Mouse (Mus musculus) cerebellum, adult 9-10 months (tissue): ENCODE measurements around the gene Dnah8.

Source experiments
- DNase-seq: peaks from one replicate; pipeline ENCODE4 v3.0.0; 2022

Dnah8 gene

DNA sequence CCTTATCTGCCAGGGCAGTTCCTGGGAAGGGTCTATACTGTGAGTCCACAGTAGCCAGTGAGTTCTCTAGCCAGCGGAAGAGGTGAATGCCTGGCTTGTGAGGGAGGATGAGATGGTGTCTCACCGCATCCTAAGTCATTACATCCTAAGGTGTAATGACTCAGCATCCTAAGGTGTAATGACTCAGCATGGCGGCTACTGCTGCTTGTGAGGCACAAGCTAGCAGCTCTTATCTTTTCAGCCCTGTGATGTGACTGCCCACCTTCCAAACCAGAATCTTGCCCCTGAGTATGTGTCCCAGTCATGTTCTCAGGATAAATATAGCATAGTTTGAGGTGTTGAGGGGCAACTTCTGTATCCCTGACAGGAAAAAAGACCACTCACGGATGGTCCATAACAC, 211.3 kb downstream of the Dnah8 start:
- no peak for DNase-seq

DNA sequence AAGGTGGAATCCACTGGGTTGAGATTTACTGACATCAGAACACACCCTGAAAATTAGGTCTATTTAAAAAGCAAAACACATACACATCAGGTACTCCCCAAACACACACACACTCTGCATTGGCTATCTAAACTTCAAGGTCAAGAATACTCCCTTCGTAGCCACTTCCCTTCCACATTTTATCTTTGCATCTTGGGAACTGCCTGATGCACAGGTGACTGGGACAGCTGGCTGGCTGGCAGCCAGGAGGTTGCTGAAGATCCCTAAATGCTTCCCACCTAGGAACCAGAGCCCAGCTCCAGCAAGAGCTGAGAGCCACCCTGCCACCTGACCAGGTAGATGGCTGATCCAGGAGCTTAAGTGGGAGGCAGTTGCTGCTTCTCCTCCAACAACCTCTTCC, 212.9 kb downstream of the Dnah8 start:
- no peak for DNase-seq

DNA sequence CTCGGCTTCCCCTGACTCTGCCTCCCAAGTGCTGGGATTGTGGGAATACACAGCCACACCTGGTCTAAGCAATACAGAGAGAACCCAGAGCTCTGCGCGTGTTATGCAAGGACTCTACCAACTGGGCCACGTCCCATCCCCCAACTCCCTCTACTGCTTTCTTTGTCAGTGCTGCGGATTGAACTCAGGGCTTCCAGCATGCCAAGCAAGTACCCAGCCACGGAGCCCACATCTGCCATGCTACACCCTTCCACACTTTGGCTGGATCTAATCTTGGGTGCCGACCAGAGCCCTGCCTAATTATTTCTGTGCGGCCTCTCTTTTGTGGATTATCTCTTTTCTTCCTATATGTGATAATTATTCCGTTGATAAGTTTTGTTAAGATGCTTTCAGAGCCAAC, 215.9 kb downstream of the Dnah8 start:
- DNase-seq, result no peak

DNA sequence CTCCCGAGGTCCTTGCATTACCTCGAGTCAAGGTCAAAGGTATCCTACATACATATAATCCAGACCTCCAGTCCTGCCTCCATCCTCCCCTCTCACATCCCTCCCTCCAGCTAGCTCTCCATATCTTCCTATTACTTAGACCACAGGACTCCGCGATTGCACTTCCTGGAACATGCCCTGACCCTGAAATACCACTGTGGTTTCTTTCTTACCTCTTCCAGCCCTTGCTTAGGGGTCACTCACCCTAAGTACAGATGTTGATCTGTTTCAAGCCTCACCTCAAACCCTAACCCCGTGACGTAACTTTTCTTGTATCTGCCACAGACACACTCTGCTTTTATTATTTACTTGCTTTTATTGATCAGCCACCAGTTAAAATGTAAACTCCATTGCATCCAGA, 218.2 kb downstream of the Dnah8 start:
- DNase-seq, result no peak

DNA sequence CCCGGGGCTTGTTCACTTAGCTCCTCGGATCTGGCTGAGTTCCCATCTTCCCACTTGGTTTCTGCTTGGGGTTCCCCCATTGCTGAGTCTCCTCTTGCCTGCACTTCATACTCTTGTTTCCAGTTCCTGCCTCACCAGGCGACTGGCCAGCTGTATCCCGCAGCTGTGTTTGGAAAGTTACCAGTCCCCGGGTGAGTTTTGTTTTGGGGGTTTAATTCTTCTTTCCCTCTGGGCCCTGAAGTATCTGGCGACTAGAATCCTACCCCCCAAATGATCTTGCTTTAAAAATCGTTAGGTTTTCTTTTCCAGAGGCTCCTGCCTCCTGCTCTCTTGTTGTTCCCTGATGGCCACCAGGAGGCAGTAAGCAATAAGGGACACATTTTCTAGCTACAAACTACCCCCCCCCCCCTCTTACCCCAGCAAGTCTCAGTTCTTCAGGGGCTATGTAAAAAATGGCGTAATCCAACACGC, 220.2 kb downstream of the Dnah8 start:
- peak; percentile 41 for DNase-seq

DNA sequence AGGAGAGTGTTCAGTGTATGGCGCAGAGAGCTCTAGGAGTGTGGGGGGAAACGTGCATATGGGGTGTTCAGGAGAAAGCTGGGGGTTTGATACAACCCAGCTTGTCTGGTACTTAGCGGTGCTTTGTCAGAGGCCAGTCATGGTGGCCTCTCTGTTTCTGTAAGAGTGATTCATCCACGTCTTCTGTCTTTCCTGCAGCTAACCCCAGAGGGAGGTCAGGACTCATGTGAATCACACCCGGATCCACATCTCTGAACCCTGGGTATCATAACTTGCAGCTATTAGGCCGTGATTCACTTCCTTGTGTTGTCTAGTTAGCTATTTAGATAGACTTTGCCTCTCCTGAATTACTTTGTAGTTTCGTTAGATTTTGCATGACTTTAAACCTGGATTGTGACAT, 223.3 kb downstream of the Dnah8 start:
- no peak for DNase-seq

DNA sequence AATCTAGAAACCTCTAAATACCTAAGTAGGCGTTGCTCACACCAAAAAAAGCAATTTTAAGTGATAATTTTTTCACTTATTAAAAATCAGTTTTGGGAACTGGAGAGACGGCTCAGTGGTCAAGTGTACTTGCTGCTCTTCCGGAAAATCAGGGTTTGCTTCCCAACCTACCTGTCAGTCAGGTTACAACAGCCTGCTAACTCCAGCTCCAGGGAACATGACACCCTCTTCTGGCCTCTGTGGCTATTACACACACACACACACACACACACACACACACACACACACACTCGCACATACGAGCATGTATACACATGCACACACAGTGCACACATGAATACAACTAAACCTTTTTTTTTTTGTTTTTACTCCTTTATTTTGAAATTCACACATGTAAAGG, 223.9 kb downstream of the Dnah8 start:
- no peak for DNase-seq

DNA sequence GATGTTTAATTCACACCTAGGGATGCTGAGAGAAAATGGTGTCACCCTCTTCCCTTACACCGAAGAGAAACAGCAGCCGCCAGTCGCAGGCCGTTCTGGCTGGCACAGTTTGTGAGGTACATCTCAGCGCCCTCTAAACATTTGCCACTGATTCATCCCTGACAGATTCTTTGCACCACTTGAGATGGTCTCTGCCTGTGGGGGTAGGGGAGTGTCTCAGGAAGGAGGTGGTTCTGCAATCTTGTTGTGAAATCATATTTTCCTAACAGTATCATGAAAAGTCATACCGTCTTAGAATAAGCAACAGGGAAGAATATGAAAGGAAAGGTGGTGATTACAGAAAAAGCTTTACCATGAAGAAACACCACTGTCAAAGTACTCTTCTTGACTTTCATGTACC, 224.7 kb downstream of the Dnah8 start:
- DNase-seq, result no peak

DNA sequence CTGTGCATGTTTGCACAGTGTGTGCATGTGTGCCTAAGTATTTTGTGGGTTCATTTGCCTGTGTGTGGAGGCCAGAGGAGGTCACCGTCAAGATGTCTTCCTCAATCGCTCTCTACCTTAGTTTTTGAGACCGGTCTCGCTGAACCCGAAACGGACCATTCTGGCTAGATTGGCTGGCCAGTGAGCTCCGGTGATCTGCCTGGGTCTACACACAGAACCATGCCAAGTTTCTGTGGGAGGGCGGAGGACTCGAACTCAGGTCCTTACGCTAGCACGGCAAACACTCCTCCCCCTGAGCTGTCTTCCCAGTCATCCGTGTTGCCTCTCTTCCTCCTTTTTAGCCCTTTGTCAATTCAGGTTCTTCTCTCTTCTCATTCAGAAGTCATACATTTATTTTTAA, 225.7 kb downstream of the Dnah8 start:
- DNase-seq, result no peak

DNA sequence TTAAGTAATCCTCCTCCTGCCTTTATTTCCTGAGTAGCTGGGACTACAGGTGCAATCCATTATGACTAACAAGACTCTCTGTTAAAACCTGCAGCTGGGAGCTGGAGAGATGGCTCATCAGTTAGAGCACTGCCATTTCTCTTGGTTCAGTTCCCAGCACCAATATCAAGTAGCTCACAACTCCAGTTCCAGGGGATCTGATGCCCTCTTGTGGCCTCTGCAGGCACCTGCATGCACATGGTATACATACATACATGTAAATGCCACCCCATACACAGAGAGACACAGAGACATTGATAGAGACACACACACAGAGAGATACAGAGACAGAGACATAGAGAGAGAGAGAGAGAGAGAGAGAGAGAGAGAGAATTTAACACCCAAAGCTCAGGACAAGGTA, 228.2 kb downstream of the Dnah8 start:
- no peak for DNase-seq

DNA sequence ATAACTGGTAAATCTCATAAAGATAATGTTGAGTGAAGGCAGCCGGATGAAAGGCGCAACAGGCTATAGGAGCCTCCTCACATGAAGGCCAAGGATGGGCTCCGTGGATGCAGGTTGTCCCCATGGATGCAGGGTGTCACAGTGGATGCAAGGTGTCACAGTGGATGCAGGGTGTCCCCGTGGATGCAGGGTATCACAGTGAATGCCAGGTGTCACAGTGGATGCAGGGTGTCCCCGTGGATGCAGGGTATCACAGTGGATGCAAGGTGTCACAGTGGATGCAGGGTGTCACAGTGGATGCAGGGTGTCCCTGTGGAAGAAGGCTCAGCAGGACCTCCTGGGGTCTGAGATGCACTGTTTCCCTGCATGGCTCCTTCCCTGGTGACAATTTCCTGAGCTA, 233.2 kb downstream of the Dnah8 start:
- no peak for DNase-seq

DNA sequence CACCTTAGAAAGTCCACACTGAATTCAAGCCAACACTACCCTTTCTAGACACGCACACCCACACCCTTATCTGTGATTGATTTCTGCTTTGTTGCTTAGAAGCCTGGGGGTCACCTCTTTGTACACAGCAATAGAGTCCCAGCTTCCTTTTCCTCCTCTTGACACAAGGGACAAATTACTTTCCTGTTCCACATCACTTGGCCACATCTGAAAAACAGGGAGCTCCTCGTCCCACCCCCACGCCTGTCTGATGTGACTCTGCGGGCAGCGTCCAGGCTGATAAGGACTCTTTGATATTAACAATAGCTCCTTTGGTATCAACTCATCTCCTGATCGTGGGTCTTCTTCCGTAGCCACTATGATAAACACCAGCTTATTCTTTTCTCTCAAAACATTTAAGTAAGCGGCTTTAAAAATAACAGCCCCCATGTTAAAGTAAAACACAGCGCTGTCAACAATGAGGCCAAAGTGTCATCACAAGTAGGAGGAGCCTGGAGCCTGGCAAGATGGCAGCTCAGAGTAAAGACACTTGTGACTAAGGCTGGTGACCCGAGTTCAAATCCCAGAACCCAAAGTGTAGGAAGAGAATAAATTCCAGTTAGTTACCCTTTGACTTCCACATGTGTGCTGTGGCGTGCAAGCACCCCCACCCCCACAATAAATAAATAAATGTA, 234.6 kb downstream of the Dnah8 start:
- no peak for DNase-seq

DNA sequence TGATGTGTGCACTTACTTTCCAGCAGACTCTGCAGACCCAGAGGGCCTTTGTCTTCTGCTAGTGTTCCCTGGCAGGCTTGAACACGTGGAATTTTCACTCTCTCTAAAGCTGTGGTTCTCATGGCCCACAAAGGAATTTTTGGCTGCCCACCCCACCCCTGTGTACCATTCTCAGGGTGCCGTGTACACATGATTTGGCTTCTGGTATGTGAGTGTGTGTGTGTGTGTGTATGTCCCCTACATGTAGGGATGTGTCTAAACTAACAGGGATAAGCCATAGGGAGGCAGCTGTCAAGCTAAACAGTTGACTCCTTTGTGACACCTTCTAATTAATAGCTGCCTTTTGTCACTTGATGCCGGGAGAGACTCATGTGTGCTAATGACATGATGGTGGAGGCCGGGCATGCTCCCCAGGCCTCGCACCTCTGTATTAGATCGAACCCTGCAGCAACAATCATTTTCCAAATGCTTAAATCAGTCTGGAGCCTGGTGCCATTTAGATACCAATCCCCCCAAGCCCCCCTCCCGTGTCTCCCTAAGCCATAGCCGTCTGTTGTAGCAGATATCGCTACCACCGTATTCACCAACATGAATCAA, 235.9 kb downstream of the Dnah8 start:
- no peak for DNase-seq

DNA sequence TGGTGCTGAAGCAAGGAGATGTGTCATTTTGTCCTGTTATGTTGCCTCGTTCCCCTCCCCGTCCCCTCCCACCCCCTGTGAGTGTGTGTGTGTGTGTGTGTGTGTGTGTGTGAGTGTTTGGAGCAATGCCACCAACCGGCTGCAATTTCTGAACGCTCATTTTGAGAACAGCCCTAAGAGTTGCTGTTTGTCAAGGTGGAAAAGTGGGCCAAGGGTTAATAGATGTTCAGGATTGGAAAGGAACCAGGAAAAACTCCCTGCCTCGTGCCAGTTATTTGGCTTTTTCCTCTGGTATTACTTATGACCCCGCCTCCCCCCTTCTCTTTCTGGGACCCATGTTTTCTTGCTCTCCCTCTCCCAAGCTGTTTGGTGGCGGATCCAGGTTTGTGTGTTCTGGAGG, 236.5 kb downstream of the Dnah8 start:
- no peak for DNase-seq

DNA sequence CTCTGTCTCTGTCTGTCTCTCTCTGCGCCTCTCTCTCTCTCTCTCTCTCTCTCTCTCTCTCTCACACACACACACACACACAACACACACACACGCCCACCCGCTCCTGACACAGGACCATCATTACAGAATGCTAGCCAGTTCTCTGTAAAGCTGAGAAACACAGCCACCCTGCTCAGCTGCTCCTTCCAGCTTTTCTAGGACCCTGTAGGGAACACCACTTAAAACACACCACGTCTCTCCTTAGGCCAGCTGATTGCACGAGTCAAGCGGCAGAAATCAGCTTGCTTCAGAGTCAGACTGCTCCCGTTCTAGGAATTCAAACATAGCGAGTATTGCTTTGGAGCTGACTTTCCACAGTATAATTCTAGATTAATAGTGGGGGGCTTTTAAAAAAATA, 242.1 kb downstream of the Dnah8 start:
- no peak for DNase-seq

DNA sequence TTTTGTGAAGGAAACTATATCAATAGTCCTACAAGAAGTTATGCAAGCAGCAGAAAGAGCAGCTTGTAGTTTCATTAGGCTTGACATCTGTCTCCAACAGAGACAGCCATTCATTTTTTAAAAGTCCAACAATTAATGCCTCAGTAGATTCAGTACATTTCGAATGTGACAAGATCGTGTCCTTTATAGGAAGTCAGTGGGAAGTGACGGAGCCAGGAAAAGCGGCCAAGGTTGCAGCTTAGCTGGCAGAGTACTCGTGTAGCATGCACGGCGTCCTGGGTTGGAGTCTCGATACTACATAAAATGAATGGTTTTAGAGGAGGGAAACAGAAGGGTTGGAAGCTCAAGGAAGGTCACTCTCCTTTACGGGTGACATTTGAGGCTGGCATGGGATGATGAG, 242.8 kb downstream of the Dnah8 start:
- peak; percentile 53 for DNase-seq

DNA sequence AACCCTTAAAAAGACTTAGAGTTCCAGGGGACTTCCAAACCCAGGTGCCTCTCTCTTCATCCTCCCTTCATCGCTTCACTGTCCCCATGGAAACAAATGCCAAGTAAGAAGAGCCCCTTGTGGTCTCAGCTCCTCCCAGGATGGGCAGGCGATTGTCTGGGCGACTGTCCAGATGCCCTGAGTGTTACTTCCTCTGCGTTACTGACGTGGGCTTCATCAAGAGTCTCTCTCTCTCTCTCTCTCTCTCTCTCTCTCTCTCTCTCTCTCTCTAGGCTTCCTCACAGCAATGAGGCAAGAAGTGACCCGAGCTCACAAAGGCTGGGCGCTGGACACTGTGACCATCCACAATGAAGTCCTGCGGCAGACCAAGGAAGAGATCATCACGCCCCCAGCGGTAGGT, 246.9 kb downstream of the Dnah8 start:
- no peak for DNase-seq

DNA sequence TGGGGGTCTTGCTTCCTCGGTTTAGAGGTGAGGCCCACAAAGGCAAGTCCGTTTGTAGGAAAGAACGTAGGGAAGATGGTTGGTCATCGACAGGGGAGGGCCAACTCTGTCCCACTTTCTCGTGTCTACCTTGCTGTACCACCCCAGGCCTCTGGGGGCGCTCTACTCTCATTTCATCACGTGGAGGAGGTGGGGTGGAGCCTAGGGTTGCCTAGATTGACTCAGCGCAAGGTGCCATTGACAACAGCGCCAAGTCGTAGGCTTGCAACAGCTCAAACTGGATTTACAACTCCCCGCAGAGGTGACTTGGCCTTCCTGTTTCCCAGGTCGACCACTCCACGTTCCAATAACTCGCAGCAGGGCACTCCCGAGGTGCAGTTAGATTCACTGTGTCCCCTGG, 250.1 kb downstream of the Dnah8 start:
- DNase-seq, result no peak

DNA sequence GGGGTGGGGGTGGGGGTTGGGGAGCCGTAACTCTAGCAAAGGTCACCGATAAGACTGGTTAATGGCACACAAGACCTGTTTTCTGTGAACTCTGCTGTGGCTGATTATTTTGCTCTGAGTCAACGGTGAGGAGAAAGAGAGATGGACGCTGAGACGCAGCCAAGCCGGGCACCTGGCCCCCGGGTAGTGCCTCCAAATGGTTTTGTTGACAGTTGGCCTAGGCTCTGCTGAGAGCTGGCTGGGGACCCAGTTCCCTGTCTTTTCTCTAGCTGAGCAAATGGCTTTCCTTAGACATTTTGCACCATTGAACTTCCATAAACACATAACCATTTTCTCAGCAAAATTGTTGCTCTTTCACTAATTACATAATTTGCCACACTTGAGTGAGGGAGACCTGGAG, 253.3 kb downstream of the Dnah8 start:
- DNase-seq, result peak; percentile 95

DNA sequence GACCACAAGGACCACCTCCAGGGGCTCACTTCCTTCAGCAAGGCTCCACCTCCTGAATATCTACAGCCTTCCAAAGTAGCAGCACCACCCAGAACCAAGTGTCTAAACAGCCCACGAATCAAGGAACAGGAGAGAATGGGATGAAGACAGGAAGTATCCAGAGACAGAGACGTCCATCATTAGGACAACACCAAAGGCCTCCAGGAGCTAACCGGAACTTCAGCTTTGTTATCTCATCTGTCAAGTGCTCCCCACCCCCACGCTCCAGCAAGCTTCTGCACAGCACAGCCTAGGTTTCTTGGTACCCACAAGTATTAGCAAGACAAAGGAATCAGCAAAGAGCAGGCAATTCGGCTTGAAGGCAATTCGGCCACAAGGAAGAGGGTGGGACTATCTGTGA, 254.5 kb downstream of the Dnah8 start:
- no peak for DNase-seq

DNA sequence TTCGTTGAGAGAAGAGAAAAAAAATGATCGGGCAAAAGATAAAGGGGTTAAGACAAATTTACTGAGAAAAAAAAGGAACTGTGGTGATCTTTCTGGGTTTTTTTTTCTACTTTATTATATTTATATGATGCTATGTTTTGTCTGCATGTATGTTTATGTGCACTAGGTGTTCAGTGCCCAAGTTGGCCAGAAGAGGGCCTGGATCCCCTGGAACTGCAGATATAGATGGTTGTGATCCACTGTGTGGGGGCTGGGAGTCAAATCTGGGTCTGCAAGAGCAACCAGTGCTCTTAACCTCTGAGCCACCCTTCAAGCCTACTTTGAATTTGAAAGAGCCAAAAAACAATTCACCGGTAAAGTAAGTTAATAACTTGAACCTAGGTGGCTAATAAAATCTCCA, 256.2 kb downstream of the Dnah8 start:
- DNase-seq, result no peak

DNA sequence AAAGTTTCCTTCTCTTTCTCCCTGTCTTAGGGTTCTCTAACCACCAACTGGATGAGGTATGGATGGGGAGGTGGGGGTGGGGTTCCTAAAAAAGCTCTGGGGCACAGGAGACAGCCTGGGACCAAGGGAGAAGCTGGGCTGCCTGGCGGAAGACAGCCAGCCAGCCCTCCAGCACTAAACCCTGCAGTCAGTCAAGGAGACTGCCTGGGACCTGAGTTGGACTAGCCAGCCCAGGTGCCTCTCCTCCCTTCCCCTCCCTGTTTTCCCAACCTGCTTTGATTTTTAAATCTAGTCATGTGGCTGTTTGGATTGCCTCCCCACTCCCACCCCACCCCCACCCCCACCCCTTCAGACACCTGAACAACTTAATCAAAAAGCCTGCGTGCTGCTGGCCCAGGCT, 256.8 kb downstream of the Dnah8 start:
- DNase-seq, result no peak

DNA sequence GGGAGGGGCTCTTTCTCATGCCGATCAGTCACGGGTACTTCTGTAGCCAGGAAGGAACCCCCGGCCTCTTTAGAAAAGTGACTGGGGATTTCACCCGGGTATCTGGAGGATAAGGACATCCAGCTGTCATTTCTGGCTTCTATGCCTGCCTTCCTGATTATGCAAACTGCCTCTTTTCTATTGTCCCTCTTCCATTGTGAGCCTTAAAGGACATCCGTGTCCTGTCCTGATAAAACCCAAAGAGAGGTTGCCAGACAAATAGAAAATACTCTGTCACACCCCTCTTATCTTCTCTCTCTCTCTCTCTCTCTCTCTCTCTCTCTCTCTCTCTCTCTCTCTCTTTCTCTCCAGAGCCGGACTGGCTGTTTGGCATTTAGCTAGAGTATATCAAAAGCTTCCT, 258.1 kb downstream of the Dnah8 start:
- DNase-seq, result no peak

DNA sequence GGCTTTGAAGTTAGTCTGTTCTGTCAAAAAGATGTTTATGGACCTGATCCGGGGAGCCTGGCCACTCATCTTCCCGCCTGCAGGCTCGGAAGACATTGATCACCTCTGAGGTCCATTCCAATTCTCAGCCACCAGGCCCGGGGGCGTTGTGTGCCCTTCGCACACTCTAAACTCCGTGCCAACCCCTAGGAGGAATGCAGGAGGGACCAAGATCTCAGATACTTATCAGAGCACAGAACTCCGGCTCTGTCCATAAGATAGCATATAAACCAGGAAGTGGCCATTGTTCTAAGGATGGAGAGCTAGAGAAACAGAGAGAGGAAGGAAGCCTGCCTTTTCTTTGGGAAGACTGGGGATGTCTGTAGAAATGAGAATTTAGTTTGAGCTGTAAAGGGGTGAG, 259.4 kb downstream of the Dnah8 start:
- DNase-seq, result no peak

DNA sequence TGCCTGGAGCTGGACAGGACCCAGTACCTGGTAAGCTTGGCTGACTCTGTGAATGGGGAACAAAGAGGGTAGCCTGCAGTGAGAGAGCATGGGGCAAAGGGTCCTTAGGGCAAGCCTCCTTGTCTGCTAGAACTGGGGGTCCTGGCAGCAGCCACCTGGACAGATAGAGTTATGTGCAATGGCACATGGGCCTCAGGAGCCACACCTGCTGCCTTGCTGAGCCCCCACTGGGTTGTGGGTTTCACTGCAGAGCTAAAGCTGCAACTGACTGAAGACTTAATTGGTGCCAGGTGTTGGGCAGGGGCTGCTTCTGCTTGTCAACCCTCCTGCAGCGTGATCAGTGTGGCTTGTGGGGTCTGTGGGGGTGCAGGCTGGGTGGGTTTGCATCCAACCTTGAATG, 267.9 kb downstream of the Dnah8 start:
- DNase-seq, result no peak
